Mouse (Mus musculus) intestine, embryonic 16.5 days (tissue): ENCODE results near the gene Map3k4. TPM values are rescaled to one million over a fixed set of nuclear protein-coding genes. Genes with fewer than 3 reads are reported as not detected.
A peak's percentile ranks its signal among the peaks of the same experiment; 100 is the strongest.

Experiments
- ATAC-seq: fragments of 200-750 bp; cut with Nextera tagmentation; 2 replicates; pipeline ENCODE4 v1.8.0; 2017; ENCODE audit warnings: moderate TSS enrichment, moderate library complexity
- H3K27ac ChIP-seq: fragments of 300-500 bp; sonication (generic); 2 replicates; pipeline ENCODE4 v1.5.1; 2014; ENCODE audit warnings: mild to moderate bottlenecking, low read length
- H3K27me3 ChIP-seq: fragments of 300-500 bp; sonication (generic); replicated peaks from 2 replicates; pipeline ENCODE4 v1.6.1; 2014; ENCODE audit warnings: low read length, control low read depth, mixed read lengths; ENCODE audit not compliant: control insufficient read depth, insufficient read depth
- H3K36me3 ChIP-seq: fragments of 300-500 bp; sonication (generic); 2 replicates; pipeline ENCODE4 v1.6.1; 2014; ENCODE audit warnings: low read length, control low read depth; ENCODE audit not compliant: control insufficient read depth, insufficient read depth
- H3K4me1 ChIP-seq: fragments of 300-500 bp; sonication (generic); 2 replicates; pipeline ENCODE4 v1.6.1; 2014; ENCODE audit warnings: low read length, control low read depth, mixed read lengths; ENCODE audit not compliant: control insufficient read depth, insufficient read depth
- H3K4me2 ChIP-seq: fragments of 300-500 bp; sonication (generic); 2 replicates; pipeline ENCODE4 v1.6.1; 2014; ENCODE audit warnings: low read depth, low read length, control low read depth
- H3K4me3 ChIP-seq: fragments of 300-500 bp; sonication (generic); 2 replicates; pipeline ENCODE4 v1.5.1; 2014; ENCODE audit warnings: mild to moderate bottlenecking, low read length
- H3K9ac ChIP-seq: fragments of 300-500 bp; sonication (generic); 2 replicates; pipeline ENCODE4 v1.6.1; 2014; ENCODE audit warnings: low read depth, low read length
- H3K9me3 ChIP-seq: fragments of 300-500 bp; sonication (generic); 2 replicates; pipeline ENCODE4 v1.6.1; 2016; ENCODE audit warnings: low read length, control low read depth; ENCODE audit not compliant: control insufficient read depth
- WGBS: fragments of 180-500 bp; shearing (Covaris S2); extraction: QIAGEN DNeasy Blood & Tissue Kit; methylation state at CpG from one replicate; pipeline ENCODE4 v1.1.7; 2014; 5-methylcytosine and 5-hydroxymethylcytosine counted together
- polyA plus RNA-seq: library from polyadenylated mRNA; unstranded; fragments of >200 nt; fragmentation: Nextera tagmentation; extraction: Ambion mirVana; gene quantifications from 2 replicates; pipeline ENCODE4 v1.2.1, GENCODE M21; 2015

Gene Map3k4
- polyA plus RNA-seq, 1 experiment from 2014 or later: 28.3 TPM

DNA sequence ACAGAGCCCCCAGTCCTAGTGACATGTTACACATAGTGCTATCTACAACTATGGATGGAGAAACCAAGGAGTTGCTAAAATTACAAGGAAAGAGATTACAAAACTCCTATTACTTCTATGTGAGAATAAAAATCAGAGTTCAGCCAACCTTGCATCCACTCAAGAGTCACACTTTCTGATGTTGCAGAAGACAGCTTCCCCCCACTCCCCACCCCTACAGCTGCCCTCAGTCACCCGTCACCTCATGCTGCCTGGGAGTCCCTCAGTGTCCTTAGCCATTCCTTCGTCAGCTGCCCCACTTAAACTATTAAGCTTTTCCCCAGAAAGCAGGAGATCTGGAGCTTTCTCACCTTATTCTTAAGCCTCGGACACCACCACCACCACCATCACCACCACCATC, 54.3 kb downstream of the Map3k4 start:
- Histone ChIP-seq H3K36me3 (peaks cover 3% of the 10 kb centered on the region; the same call in 1 of the 2 replicates), H3K9me3 (no peaks in the 10 kb centered on the region), H3K9ac (no peak overlapping the region), H3K4me1 (peaks cover 10% of the 10 kb centered on the region; the same call in 1 of the 2 replicates), H3K27me3 (no peaks in the 10 kb centered on the region), H3K27ac (no peak overlapping the region), H3K4me2 (no peak overlapping the region), H3K4me3 (no peak overlapping the region)
- no peak for ATAC-seq
- WGBS: 93% methylated on average over 3 of the region's 3 CpGs

DNA sequence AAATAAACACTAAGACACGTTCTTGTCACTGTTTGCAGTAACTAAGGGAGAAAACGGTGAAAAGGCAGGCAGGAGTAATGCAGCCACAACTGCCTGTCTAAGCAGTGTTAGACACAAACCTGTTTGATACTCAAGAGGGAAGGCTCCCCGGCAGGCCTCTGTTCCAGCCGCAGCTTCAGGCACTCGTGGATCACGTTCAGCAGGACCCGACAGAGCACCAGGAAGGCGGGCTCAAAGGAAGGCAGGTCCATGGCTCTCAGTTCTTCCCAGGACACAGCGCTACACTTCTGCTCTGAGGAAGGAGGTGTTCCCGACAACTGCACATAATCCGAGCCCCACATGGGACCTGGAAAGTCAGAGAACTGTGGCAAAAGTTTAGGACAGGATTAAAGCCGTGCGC, 54.8 kb downstream of the Map3k4 start:
- no peak overlapping the region for H3K27ac ChIP-seq
- no peak for ATAC-seq
- no peak overlapping the region for H3K4me2 ChIP-seq
- H3K4me1 ChIP-seq: peaks cover 10% of the 10 kb centered on the region; the same call in 1 of the 2 replicates
- no peaks in the 10 kb centered on the region for H3K27me3 ChIP-seq
- peaks cover 3% of the 10 kb centered on the region; the same call in 1 of the 2 replicates for H3K36me3 ChIP-seq
- H3K9me3 ChIP-seq: no peaks in the 10 kb centered on the region
- 70% methylated on average over 13 of the region's 13 CpGs for WGBS
- H3K9ac ChIP-seq: no peak overlapping the region
- H3K4me3 ChIP-seq: no peak overlapping the region

DNA sequence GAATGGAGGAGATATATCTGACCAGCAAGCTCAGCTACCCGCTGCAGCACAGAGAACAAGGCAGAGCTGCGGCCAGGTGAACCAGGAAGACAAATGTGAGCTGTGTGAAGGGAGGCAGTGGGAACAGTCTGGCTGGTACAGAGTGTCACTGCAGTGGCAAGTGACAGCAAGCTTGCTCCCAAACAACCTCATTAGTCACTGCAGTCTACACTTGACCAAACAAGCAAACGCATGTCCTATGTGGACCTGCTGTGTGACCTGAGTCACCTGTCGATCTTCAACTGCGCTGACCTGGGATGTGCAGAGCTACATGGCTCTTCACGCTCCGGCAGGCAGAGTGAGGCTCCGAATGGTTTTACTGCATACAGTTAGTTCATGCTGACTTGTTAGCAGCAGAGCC, 55.7 kb downstream of the Map3k4 start:
- ATAC-seq: no peak

DNA sequence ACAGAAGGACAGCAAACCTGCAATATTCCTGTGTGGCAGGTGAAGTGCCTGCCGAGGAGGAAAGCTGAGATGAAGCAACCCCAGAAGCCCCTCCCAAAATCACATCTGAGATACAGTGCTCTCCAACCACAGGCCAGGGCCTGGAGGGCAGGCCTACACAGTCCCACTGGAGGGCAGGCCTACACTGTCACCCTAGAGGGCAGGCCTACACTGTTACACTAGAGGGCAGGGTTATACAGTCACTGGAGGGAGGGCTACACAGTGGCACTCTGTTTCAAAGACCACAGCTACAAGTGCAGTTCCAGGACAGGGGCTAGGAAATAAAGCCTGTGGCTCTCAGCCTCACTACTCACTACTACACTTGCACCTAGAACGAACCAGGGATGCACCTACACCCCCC, 56.7 kb downstream of the Map3k4 start:
- no peak overlapping the region for H3K27ac ChIP-seq
- no peaks in the 10 kb centered on the region for H3K27me3 ChIP-seq
- H3K4me2 ChIP-seq: no peak overlapping the region
- H3K4me3 ChIP-seq: no peak overlapping the region
- peaks cover 8% of the 10 kb centered on the region for H3K36me3 ChIP-seq
- H3K4me1 ChIP-seq: peaks cover 10% of the 10 kb centered on the region; the same call in 1 of the 2 replicates
- H3K9me3 ChIP-seq: no peaks in the 10 kb centered on the region
- H3K9ac ChIP-seq: no peak overlapping the region
- ATAC-seq: peak; percentile 56
- WGBS: 70% methylated on average over 2 of the region's 2 CpGs

More for the DNA sequence above, 55.7 kb downstream of the Map3k4 start:
- H3K4me1 ChIP-seq: peaks cover 10% of the 10 kb centered on the region; the same call in 1 of the 2 replicates
- H3K9me3 ChIP-seq: no peaks in the 10 kb centered on the region
- 88% methylated on average over 8 of the region's 8 CpGs for WGBS
- no peak overlapping the region for H3K4me2 ChIP-seq
- no peak overlapping the region for H3K9ac ChIP-seq
- H3K4me3 ChIP-seq: no peak overlapping the region
- no peak overlapping the region for H3K27ac ChIP-seq
- H3K27me3 ChIP-seq: no peaks in the 10 kb centered on the region
- peaks cover 3% of the 10 kb centered on the region; the same call in 1 of the 2 replicates for H3K36me3 ChIP-seq

DNA sequence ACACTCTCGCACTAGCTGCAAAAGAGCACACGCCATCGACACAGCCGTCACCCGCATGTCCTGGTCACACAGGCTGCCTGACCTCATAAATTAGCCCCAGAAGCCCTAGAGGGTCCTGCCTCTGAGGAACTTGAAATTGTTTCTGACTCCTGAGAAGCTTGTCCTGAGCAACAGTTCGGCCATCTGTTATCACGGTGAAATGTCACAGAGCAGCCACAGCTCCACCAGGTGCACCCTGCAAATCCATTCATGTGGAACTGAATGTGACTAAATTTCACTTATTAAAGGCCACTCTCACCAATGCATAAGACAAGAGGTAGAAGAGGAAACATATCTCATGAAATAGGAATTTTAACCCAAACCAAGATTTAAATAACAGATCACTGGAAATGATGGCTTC, 57.2 kb downstream of the Map3k4 start:
- WGBS: 90% methylated on average over 7 of the region's 7 CpGs
- Histone ChIP-seq H3K4me1 (peaks cover 6% of the 10 kb centered on the region; the same call in 1 of the 2 replicates), H3K4me2 (no peak overlapping the region), H3K9ac (no peak overlapping the region), H3K4me3 (no peak overlapping the region), H3K9me3 (no peaks in the 10 kb centered on the region), H3K36me3 (peaks cover 8% of the 10 kb centered on the region), H3K27me3 (no peaks in the 10 kb centered on the region), H3K27ac (no peak overlapping the region)
- ATAC-seq: no peak

DNA sequence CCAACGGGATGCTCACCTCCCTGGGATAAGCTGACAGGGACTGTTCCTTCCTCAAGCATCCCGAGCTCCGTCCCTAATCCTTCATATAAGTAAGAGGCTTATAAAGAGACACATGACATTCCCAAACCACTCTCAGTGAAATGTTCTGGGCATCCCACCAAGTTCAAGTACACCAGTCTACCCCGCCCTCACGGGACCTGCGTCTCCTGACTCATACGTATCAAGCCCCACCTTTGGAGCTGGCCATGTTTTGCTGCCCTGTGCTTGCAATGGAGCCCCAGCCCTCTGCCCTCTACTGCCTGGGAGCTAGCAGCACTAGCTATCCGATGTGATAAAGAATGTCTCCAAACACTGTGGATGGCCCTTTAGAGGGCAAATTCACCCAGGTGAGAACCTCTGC, 58.6 kb downstream of the Map3k4 start:
- H3K9me3 ChIP-seq: no peaks in the 10 kb centered on the region
- no peak for ATAC-seq
- H3K27me3 ChIP-seq: no peaks in the 10 kb centered on the region
- no peak overlapping the region for H3K4me2 ChIP-seq
- no peak overlapping the region for H3K27ac ChIP-seq
- H3K4me1 ChIP-seq: no peaks in the 10 kb centered on the region
- H3K4me3 ChIP-seq: no peak overlapping the region
- H3K9ac ChIP-seq: no peak overlapping the region
- 88% methylated on average over 8 of the region's 8 CpGs for WGBS
- H3K36me3 ChIP-seq: peaks cover 8% of the 10 kb centered on the region

DNA sequence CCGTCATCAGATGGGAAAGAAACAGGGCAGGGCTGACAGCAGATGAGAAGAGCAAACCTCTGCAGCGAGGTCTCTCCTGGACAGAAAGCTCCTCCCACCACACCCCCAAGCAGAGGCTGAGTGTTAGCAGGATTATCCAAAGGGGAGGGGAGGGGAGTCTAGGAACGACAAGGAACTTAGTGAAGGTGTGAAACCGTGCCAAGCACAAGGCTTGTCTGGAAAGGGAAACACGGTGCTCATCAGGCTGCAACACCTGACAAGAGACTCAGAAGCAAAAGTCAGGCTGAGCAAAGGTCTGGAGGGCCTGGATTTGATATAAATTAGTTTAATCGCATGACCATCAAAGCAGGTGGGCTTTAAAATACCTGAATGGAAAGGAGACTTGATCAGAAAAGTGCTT, 60.1 kb downstream of the Map3k4 start:
- H3K36me3 ChIP-seq: peaks cover 14% of the 10 kb centered on the region
- no peaks in the 10 kb centered on the region for H3K27me3 ChIP-seq
- no peak overlapping the region for H3K4me2 ChIP-seq
- no peak for ATAC-seq
- H3K9ac ChIP-seq: no peak overlapping the region
- H3K4me1 ChIP-seq: no peaks in the 10 kb centered on the region
- H3K9me3 ChIP-seq: no peaks in the 10 kb centered on the region
- no peak overlapping the region for H3K4me3 ChIP-seq
- H3K27ac ChIP-seq: no peak overlapping the region
- WGBS: 62% methylated on average over 6 of the region's 6 CpGs

DNA sequence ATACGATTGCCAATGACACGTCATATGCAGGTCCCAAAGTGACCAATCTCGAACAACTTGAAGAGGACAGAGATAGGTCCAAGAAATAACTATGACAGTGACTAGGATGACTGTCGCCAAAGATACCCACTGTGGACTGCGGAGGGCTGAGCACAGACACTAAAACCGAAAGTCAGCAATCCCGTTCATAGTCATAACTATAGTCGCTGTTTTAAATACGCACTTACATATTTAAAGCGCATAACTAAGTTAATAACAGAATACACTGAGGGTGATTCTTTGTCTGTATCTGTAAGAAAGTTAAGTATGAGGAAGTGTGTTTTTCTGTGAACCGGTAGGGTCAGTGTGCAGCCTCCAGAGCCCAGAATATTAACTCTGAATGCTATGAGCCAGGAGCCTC, 62.5 kb downstream of the Map3k4 start:
- H3K27ac ChIP-seq: no peak overlapping the region
- H3K4me2 ChIP-seq: no peak overlapping the region
- 0 out of 2 replicates have a peak, but pooled peaks cover 6% of the 10 kb centered on the region for H3K9me3 ChIP-seq
- no peaks in the 10 kb centered on the region for H3K27me3 ChIP-seq
- no peak overlapping the region for H3K9ac ChIP-seq
- 96% methylated on average over 11 of the region's 11 CpGs for WGBS
- H3K4me1 ChIP-seq: no peaks in the 10 kb centered on the region
- ATAC-seq: no peak
- H3K4me3 ChIP-seq: no peak overlapping the region
- peaks cover 28% of the 10 kb centered on the region for H3K36me3 ChIP-seq

DNA sequence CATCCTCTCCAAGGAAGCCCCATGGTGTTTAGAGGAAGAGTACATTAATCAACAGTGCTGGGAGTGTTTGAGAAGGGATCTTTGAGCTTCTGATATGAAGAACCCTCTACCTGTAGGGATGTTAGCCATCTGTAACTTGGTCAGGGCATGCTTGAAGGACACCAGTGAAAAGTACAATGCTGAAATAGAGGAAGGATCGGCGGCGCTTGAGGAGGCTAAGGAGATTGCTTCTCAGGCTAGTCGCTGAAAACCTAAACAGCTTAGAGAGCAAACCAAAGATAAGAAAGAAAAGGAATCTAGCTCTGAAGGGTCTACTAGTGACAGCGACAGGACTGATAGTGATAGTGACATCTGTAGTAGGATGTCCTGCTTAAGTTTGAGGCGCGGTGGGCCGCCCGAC, 68.0 kb downstream of the Map3k4 start:
- Histone ChIP-seq H3K9me3 (0 out of 2 replicates have a peak, but pooled peaks cover 6% of the 10 kb centered on the region), H3K27ac (no peak overlapping the region), H3K4me2 (no peak overlapping the region), H3K4me1 (no peaks in the 10 kb centered on the region), H3K27me3 (no peaks in the 10 kb centered on the region), H3K9ac (no peak overlapping the region), H3K4me3 (no peak overlapping the region), H3K36me3 (peaks cover 20% of the 10 kb centered on the region)
- ATAC-seq: no peak
- 97% methylated on average over 9 of the region's 9 CpGs for WGBS
